Mouse (Mus musculus) forebrain, embryonic 14.5 days (tissue): ENCODE measurements around the gene Txndc5. TPM values are rescaled to one million over a fixed set of nuclear protein-coding genes. Genes with fewer than 3 reads are reported as not detected.
A peak's percentile ranks its signal among the peaks of the same experiment; 100 is the strongest.

Experiments used
- ATAC-seq: fragments of 200-750 bp; cut with Nextera tagmentation; 2 replicates; pipeline ENCODE4 v1.8.0; 2017; ENCODE audit warnings: mild to moderate bottlenecking, moderate library complexity
- DNase-seq: peaks from one replicate; pipeline ENCODE4 v3.0.0-alpha.2; 2015; ENCODE audit warnings: low spot score
- H3K27ac ChIP-seq: fragments of 300-500 bp; sonication (generic); 2 replicates; pipeline ENCODE4 v1.5.1; 2014; ENCODE audit warnings: low read depth, mild to moderate bottlenecking, control low read depth, low read length, moderate library complexity
- H3K27me3 ChIP-seq: fragments of 300-500 bp; sonication (generic); replicated peaks from 2 replicates; pipeline ENCODE4 v1.6.1; 2014; ENCODE audit warnings: low read length, control low read depth, mixed read lengths; ENCODE audit not compliant: control insufficient read depth, insufficient read depth
- H3K36me3 ChIP-seq: fragments of 300-500 bp; sonication (generic); 2 replicates; pipeline ENCODE4 v1.6.1; 2014; ENCODE audit warnings: low read length, control low read depth; ENCODE audit not compliant: control insufficient read depth, insufficient read depth
- H3K4me1 ChIP-seq: fragments of 300-500 bp; sonication (generic); 2 replicates; pipeline ENCODE4 v1.6.1; 2014; ENCODE audit warnings: antibody characterized with exemption, low read length, control low read depth; ENCODE audit not compliant: control insufficient read depth, insufficient read depth
- H3K4me2 ChIP-seq: fragments of 300-500 bp; sonication (generic); 2 replicates; pipeline ENCODE4 v1.6.1; 2014; ENCODE audit warnings: mild to moderate bottlenecking, control low read depth, low read length
- H3K4me3 ChIP-seq: fragments of 300-500 bp; sonication (generic); 2 replicates; pipeline ENCODE4 v1.5.1; 2014; ENCODE audit warnings: low read depth, low read length, control low read depth
- H3K9ac ChIP-seq: fragments of 300-500 bp; sonication (generic); 2 replicates; pipeline ENCODE4 v1.6.1; 2014; ENCODE audit warnings: mild to moderate bottlenecking, low read length, control low read depth, moderate library complexity
- H3K9me3 ChIP-seq: fragments of 300-500 bp; sonication (generic); replicated peaks from 2 replicates; pipeline ENCODE4 v1.6.1; 2016; ENCODE audit warnings: low read length, control low read depth, mixed read lengths; ENCODE audit not compliant: control insufficient read depth
- WGBS: fragments of 180-500 bp; shearing (Covaris S2); extraction: QIAGEN DNeasy Blood & Tissue Kit; methylation state at CpG from one replicate; pipeline ENCODE4 v1.1.7; 2014; 5-methylcytosine and 5-hydroxymethylcytosine counted together
- polyA plus RNA-seq: library from polyadenylated mRNA; unstranded; fragments of >200 nt; fragmentation: Nextera tagmentation; extraction: Ambion mirVana; gene quantifications from 2 replicates; pipeline ENCODE4 v1.2.1, GENCODE M21; 2014

The Txndc5 gene
- polyA plus RNA-seq, 1 experiment from 2014 or later = 69.4 TPM

DNA sequence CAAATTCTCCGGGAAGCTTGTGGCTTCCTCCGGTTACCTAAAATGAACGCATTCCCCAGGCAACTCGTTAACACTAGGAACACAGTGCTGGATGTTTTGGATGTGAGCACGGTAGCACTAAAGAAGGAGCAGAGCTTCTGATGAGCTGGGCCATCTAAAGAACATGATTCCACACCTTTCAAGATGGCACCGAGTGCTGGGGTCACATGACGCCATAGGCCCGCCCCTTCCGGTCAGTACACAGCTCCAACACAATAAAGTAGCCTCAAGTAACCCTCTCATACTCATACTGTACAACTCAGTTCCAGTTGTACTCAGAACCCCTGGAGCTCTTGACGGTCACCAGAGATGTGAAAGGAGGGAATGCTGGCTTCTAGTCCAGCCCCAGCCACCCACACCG is 12.0 kb downstream of the Txndc5 start:
- DNase-seq = no peak
- no peak overlapping the region for H3K9ac ChIP-seq
- H3K9me3 ChIP-seq = no peaks in the 10 kb centered on the region
- no peak overlapping the region for H3K4me3 ChIP-seq
- ATAC-seq = no peak
- H3K27me3 ChIP-seq = no peaks in the 10 kb centered on the region
- H3K4me1 ChIP-seq = no peaks in the 10 kb centered on the region
- H3K27ac ChIP-seq = no peak overlapping the region
- peaks cover 64% of the 10 kb centered on the region for H3K36me3 ChIP-seq
- 91% methylated on average over 11 of the region's 11 CpGs for WGBS
- no peak overlapping the region for H3K4me2 ChIP-seq

DNA sequence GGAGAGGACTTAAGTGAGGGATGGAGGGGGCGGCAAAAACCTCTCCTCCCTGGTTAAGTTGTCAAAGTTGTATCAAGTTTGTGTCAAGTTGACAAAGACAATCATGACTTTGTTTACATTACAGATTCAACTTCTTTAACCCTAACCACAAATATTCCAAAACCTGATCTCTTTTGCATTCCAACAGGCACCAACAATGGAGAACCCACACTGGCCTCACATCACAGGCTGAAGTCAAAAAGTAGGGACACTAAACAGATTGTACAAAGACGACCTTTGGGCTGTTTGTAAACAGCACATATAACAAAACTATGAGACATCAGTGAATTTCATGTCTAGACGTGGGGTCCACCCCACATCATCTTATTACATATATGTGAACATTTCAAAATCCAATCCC is 12.8 kb downstream of the Txndc5 start:
- ATAC-seq = no peak
- H3K4me2 ChIP-seq = no peak overlapping the region
- H3K27ac ChIP-seq = no peak overlapping the region
- no peaks in the 10 kb centered on the region for H3K27me3 ChIP-seq
- WGBS = 86% methylated on average over 3 of the region's 3 CpGs
- no peak for DNase-seq
- H3K9ac ChIP-seq = no peak overlapping the region
- H3K9me3 ChIP-seq = no peaks in the 10 kb centered on the region
- no peak overlapping the region for H3K4me3 ChIP-seq
- H3K4me1 ChIP-seq = no peaks in the 10 kb centered on the region
- peaks cover 58% of the 10 kb centered on the region for H3K36me3 ChIP-seq

DNA sequence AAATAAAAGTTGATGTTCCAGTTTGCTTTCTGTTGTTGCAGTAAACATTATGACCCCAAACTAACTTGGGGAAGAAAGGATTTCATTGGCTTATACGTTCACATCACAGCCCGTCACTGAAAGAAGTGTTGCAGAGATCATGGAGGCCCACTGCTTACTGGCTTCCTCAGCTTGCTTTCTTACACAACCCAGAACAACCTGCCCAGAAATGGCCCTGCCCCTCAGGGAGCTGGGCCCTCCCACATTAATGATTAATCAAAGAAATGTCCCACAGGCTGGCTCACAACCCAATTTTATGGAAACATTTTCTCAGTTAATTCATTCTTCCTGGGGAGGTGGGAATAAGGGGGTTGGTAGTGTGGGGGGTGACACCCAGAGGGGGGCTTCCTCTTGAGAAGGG is 13.2 kb downstream of the Txndc5 start:
- DNase-seq (no peak), ATAC-seq (no peak)
- no peak overlapping the region for H3K4me3 ChIP-seq
- WGBS = 91% methylated on average over 2 of the region's 2 CpGs
- H3K4me1 ChIP-seq = no peaks in the 10 kb centered on the region
- H3K27ac ChIP-seq = no peak overlapping the region
- no peak overlapping the region for H3K4me2 ChIP-seq
- no peaks in the 10 kb centered on the region for H3K27me3 ChIP-seq
- H3K36me3 ChIP-seq = peaks cover 56% of the 10 kb centered on the region
- H3K9ac ChIP-seq = no peak overlapping the region
- no peaks in the 10 kb centered on the region for H3K9me3 ChIP-seq

DNA sequence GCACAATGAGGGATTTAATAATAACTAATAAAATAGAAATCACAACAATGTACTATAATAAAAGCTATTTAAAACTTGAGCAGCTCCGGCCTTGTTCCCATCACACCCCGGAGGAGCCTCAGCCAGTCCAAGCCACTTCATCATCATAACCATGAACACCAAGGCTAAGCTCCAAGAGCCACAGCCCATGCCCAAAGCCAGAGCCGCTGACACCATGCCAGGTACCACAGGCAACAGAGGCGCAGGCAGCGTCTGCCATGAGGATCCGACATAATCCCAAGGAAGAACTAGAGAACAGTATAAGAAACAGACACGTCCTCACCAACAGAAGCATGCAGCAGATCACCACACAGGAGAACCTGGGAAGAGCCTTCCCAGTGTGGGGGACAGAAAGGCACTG is 14.7 kb downstream of the Txndc5 start:
- H3K4me1 ChIP-seq = no peaks in the 10 kb centered on the region
- no peaks in the 10 kb centered on the region for H3K27me3 ChIP-seq
- ATAC-seq = no peak
- no peak overlapping the region for H3K4me3 ChIP-seq
- H3K36me3 ChIP-seq = peaks cover 49% of the 10 kb centered on the region
- no peaks in the 10 kb centered on the region for H3K9me3 ChIP-seq
- no peak overlapping the region for H3K4me2 ChIP-seq
- DNase-seq = no peak
- no peak overlapping the region for H3K9ac ChIP-seq
- WGBS = 95% methylated on average over 7 of the region's 7 CpGs
- H3K27ac ChIP-seq = no peak overlapping the region

DNA sequence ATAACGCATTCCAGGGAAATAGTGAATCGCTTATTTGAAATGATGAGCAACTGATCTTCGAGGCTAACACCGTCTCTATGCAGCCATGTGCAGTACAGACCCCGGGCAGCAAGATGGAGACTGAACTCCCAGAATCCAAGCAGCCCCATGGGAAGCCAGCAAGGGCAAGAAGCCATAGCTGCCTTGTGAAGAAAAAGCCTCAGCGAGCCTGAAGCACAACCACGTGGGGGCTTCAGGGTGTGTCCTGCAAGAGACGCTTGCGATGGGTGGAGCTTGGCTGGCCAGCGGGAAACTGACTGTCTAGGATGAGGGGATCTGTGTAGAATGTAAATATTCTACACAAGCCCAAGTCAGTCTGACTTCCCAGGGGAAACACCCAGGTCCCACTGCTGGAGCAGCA is 16.6 kb downstream of the Txndc5 start:
- no peak for ATAC-seq
- Histone ChIP-seq H3K27ac (no peak overlapping the region), H3K4me3 (no peak overlapping the region), H3K9ac (no peak overlapping the region), H3K9me3 (no peaks in the 10 kb centered on the region), H3K4me1 (no peaks in the 10 kb centered on the region), H3K36me3 (peaks cover 35% of the 10 kb centered on the region), H3K4me2 (no peak overlapping the region), H3K27me3 (no peaks in the 10 kb centered on the region)
- 91% methylated on average over 10 of the region's 10 CpGs for WGBS
- no peak for DNase-seq

DNA sequence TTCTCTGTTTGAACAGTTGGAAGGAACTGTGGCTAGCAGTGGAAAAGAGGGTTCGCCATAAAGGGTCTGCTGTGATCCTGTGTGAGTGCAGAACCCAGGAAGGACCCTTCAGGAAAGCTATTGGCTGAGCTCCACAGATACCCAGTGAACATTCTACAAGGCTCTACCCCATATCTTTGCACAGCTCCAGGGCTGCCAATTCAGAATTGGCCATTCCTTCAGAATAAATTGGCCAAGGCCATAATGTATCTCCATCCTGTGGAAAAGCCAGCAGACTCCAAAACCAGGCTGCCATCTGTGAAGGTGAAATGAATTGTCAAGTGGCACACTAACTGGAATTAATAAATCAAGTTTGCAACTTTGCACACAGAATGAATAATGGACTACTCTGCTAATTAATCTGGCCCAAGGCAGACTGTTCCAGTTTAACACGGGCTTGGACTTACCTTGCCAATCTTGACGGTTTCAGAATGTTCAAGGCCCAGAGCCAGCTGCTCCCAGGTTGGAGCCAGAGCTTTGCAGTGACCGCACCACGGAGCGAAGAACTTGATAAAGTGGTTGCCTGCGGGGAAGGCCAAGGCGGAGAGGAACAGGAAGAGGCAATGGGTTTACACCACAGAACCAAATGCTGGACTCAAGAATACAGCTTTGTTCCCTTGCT is 18.8 kb downstream of the Txndc5 start:
- Histone ChIP-seq H3K27me3 (no peaks in the 10 kb centered on the region), H3K4me2 (no peak overlapping the region), H3K27ac (no peak overlapping the region), H3K9me3 (no peaks in the 10 kb centered on the region), H3K9ac (no peak overlapping the region), H3K4me1 (no peaks in the 10 kb centered on the region), H3K4me3 (no peak overlapping the region), H3K36me3 (peaks cover 40% of the 10 kb centered on the region)
- ATAC-seq (no peak), DNase-seq (no peak)
- WGBS = 86% methylated on average over 8 of the region's 8 CpGs

DNA sequence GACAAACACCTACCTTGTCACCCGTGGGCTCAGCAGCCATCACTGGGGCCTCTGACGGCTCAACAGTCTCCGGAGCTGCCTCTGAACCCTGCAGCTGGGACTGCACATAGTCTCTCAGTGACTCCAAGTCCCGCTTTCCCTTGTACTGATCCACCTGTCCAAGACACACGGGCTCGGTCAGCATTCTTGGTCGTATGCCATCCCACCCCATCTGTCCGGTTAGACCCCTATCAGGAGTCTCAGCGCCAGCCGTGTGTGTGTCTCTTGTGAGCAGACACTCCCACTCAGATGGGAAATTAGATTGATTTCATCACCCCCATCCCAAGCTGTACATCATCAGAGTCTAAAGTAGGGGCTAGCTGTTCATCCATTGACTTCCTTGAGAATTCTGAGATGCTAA is 21.7 kb downstream of the Txndc5 start:
- DNase-seq (no peak), ATAC-seq (no peak)
- Histone ChIP-seq H3K27me3 (no peaks in the 10 kb centered on the region), H3K4me3 (no peak overlapping the region), H3K4me1 (no peaks in the 10 kb centered on the region), H3K9me3 (no peaks in the 10 kb centered on the region), H3K36me3 (peaks cover 53% of the 10 kb centered on the region), H3K4me2 (no peak overlapping the region), H3K27ac (no peak overlapping the region), H3K9ac (no peak overlapping the region)
- WGBS = 93% methylated on average over 10 of the region's 10 CpGs

DNA sequence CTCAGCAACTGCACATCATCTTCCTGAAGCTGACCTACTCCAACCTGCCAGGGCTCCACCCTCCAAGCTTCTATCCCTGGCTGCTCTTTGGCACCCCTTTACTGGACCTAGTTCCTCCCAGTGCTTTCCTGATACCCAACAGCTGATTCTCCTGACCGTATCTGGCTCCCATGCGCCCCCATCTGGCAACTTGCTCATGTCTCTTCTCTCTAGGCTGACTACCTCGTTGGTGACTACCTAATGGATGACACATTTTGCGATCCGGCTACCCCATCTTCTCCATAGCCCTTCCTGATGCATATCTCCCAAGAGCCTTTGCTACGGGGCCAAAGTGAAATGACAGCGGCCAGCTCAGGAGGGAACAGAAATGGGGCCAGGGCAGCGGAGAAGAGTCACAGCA is 22.3 kb downstream of the Txndc5 start:
- ATAC-seq = no peak
- peaks cover 56% of the 10 kb centered on the region for H3K36me3 ChIP-seq
- H3K4me2 ChIP-seq = no peak overlapping the region

DNA sequence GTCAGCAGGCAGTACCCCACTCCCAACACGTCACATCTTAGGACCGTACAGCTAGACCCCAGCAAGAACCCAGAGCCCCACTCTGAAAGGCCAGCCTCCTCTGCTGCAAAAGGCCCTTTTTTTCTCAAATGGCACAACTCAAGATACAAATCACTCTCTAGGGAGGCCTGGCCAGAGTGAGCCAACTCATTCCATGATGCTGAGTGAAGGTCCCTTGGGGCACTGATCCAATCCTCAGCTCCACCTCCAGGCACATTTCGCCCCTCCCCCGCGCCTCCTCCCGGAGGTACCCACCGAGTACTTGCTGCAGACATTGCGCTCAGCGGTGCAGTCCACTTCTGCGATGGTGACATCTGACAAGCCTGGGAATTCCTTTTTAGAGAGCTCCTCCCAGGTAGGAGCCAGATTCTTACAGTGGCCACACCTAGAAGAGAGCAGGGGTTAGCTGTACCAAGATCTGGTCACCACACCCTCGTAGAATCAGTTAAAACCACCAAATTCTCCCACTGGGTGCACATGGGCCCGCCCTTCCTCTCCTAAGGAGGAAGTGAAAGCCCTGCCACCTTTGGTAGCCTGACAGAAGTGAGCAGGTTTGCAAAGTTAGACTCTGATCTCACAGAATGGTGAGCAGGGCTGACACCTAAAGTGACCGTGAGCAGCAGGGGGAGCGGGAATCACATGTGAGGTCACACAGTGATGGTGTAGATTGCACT is 25.3 kb downstream of the Txndc5 start:
- Histone ChIP-seq H3K36me3 (peaks cover 62% of the 10 kb centered on the region), H3K9ac (no peak overlapping the region), H3K4me2 (no peak overlapping the region), H3K9me3 (no peaks in the 10 kb centered on the region), H3K27ac (no peak overlapping the region), H3K27me3 (no peaks in the 10 kb centered on the region), H3K4me1 (no peaks in the 10 kb centered on the region), H3K4me3 (no peak overlapping the region)
- ATAC-seq (no peak), DNase-seq (no peak)
- WGBS = 90% methylated on average over 14 of the region's 14 CpGs

More for the DNA sequence above, 22.3 kb downstream of the Txndc5 start:
- H3K27ac ChIP-seq = no peak overlapping the region
- no peak overlapping the region for H3K4me3 ChIP-seq
- 90% methylated on average over 8 of the region's 8 CpGs for WGBS
- H3K4me1 ChIP-seq = no peaks in the 10 kb centered on the region
- no peak overlapping the region for H3K9ac ChIP-seq
- DNase-seq = peak; percentile 44
- H3K9me3 ChIP-seq = no peaks in the 10 kb centered on the region
- no peaks in the 10 kb centered on the region for H3K27me3 ChIP-seq
